Mouse (Mus musculus) intestine, embryonic 15.5 days (tissue): ENCODE results near the gene Ly86. TPM values are rescaled to one million over a fixed set of nuclear protein-coding genes. Genes with fewer than 3 reads are reported as not detected.

Source experiments
- ATAC-seq: fragments of 200-750 bp; cut with Nextera tagmentation; 2 replicates; pipeline ENCODE4 v1.8.0; 2017; ENCODE audit warnings: moderate TSS enrichment, moderate library complexity
- H3K27ac ChIP-seq: fragments of 300-500 bp; sonication (generic); 2 replicates; pipeline ENCODE4 v1.5.1; 2015; ENCODE audit warnings: mild to moderate bottlenecking, inconsistent platforms
- H3K27me3 ChIP-seq: fragments of 300-500 bp; sonication (generic); replicated peaks from 2 replicates; pipeline ENCODE4 v1.6.1; 2015; ENCODE audit warnings: inconsistent platforms
- H3K36me3 ChIP-seq: fragments of 300-500 bp; sonication (generic); 2 replicates; pipeline ENCODE4 v1.6.1; 2015; ENCODE audit warnings: inconsistent platforms
- H3K4me1 ChIP-seq: fragments of 300-500 bp; sonication (generic); replicated peaks from 2 replicates; pipeline ENCODE4 v1.6.1; 2015; ENCODE audit warnings: inconsistent platforms
- H3K4me2 ChIP-seq: fragments of 300-500 bp; sonication (generic); replicated peaks from 2 replicates; pipeline ENCODE4 v1.6.1; 2015; ENCODE audit warnings: mild to moderate bottlenecking, inconsistent platforms
- H3K4me3 ChIP-seq: fragments of 300-500 bp; sonication (generic); replicated peaks from 2 replicates; pipeline ENCODE4 v1.5.1; 2015; ENCODE audit warnings: inconsistent platforms
- H3K9ac ChIP-seq: fragments of 300-500 bp; sonication (generic); 2 replicates; pipeline ENCODE4 v1.6.1; 2015; ENCODE audit warnings: inconsistent platforms
- H3K9me3 ChIP-seq: fragments of 300-500 bp; sonication (generic); 2 replicates; pipeline ENCODE4 v1.6.1; 2016; ENCODE audit warnings: inconsistent platforms
- WGBS: fragments of 180-500 bp; shearing (Covaris S2); methylation state at CpG from one replicate; pipeline ENCODE4 v1.1.7; 2015; 5-methylcytosine and 5-hydroxymethylcytosine counted together
- polyA plus RNA-seq: library from polyadenylated mRNA; unstranded; fragments of >200 nt; fragmentation: Nextera tagmentation; extraction: Ambion mirVana; gene quantifications from 2 replicates; pipeline ENCODE4 v1.2.1, GENCODE M21; 2015

Ly86 gene
- polyA plus RNA-seq, 1 experiment from 2014 or later: 10.3 TPM

- no peaks in the 10 kb centered on the region for H3K27me3 ChIP-seq
- no peak overlapping the region for H3K4me3 ChIP-seq
- H3K9me3 ChIP-seq: no peaks in the 10 kb centered on the region
- no peak overlapping the region for H3K9ac ChIP-seq
- H3K36me3 ChIP-seq: no peaks in the 10 kb centered on the region
- 81% methylated on average over 4 of the region's 4 CpGs for WGBS
- ATAC-seq: no peak
- no peak overlapping the region for H3K27ac ChIP-seq
- H3K4me1 ChIP-seq: no peaks in the 10 kb centered on the region
- H3K4me2 ChIP-seq: no peak overlapping the region
Observed at GRCm38 (mm10) chr13:37330971-37331370, 14.0 kb upstream of the Ly86 start.

DNA sequence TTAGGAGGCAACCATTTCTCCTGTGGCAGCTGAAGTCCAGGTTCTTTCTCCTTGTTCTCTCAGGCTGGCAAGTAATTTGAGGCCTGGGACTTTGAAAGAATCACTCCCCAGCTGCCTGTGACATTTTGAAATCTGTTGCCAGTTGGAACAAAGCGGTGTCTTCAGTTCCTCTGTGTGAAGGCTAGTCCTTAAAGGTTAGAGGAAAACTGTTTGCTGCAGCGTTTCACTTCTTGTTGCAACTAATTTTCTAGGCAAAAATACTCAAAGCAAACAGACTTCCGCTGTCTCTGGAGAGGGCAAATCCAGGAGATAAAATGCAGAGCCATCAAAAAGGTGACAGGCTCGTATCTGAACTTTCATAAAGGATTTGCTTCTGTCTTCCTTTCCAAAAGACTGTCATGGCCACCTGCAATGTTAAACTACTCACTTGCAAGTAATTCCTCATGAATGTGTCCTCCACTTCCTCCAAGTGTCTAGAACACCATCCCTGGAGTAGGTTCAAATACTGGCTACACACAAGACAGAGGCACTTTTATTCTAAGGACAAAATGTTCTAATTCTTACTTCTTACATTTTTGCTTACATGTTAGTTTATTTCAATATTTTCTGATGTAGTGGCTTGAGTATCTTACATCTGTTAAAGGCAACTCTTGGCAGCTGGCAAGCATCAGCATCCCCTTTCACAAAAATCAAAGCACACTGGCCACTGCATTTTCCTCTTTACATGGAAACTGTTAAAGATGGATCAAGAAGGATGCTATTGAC is 12.0 kb upstream of the Ly86 start:
- Histone ChIP-seq H3K9me3 (no peaks in the 10 kb centered on the region), H3K4me2 (no peak overlapping the region), H3K4me3 (no peak overlapping the region), H3K27me3 (no peaks in the 10 kb centered on the region), H3K36me3 (no peaks in the 10 kb centered on the region), H3K27ac (no peak overlapping the region), H3K9ac (no peak overlapping the region), H3K4me1 (no peaks in the 10 kb centered on the region)
- no peak for ATAC-seq
- 77% methylated on average over 4 of the region's 4 CpGs for WGBS

GRCm38 (mm10) chr13:37333544-37333870 is 11.5 kb upstream of the Ly86 start:
- Histone ChIP-seq H3K27me3 (no peaks in the 10 kb centered on the region), H3K9me3 (no peaks in the 10 kb centered on the region), H3K4me3 (no peak overlapping the region), H3K4me1 (no peaks in the 10 kb centered on the region), H3K9ac (no peak overlapping the region), H3K27ac (no peak overlapping the region), H3K4me2 (no peak overlapping the region), H3K36me3 (no peaks in the 10 kb centered on the region)
- ATAC-seq: no peak
- 78% methylated on average over 1 of the region's 1 CpGs for WGBS

- H3K36me3 ChIP-seq: no peaks in the 10 kb centered on the region
- ATAC-seq: no peak
- H3K9ac ChIP-seq: no peak overlapping the region
- H3K4me3 ChIP-seq: no peak overlapping the region
- H3K27ac ChIP-seq: no peak overlapping the region
- no peaks in the 10 kb centered on the region for H3K27me3 ChIP-seq
- H3K4me1 ChIP-seq: no peaks in the 10 kb centered on the region
- 85% methylated on average over 4 of the region's 4 CpGs for WGBS
- H3K9me3 ChIP-seq: no peaks in the 10 kb centered on the region
- H3K4me2 ChIP-seq: no peak overlapping the region
Observed at GRCm38 (mm10) chr13:37337269-37337668, 7.7 kb upstream of the Ly86 start.

DNA sequence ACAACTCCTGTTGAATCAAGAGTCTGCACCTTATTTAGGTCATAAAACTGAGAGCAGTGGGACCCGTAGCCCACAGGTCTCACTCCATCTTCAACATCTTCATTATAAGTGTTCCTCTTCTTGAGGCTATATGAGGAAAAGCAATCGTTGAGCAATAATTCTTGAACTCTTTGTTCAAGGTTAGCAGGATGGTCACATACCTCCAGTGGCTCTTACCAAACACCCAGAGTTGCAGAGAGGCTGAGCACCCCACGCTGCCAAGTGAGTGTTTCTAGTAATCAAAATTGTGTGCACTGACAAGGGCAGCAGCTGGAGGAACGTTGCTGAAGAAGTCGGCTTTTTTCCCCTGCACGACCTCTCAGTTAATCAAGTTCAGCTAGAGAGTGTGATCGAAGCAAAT is 7.1 kb upstream of the Ly86 start:
- WGBS: 75% methylated on average over 7 of the region's 7 CpGs
- ATAC-seq: no peak
- H3K4me2 ChIP-seq: no peak overlapping the region
- no peaks in the 10 kb centered on the region for H3K9me3 ChIP-seq
- no peaks in the 10 kb centered on the region for H3K36me3 ChIP-seq
- no peaks in the 10 kb centered on the region for H3K27me3 ChIP-seq
- no peaks in the 10 kb centered on the region for H3K4me1 ChIP-seq
- H3K27ac ChIP-seq: no peak overlapping the region
- H3K4me3 ChIP-seq: no peak overlapping the region
- H3K9ac ChIP-seq: no peak overlapping the region

- Histone ChIP-seq H3K9me3 (no peaks in the 10 kb centered on the region), H3K9ac (no peak overlapping the region), H3K27me3 (no peaks in the 10 kb centered on the region), H3K4me2 (no peak overlapping the region), H3K27ac (no peak overlapping the region), H3K36me3 (no peaks in the 10 kb centered on the region), H3K4me1 (no peaks in the 10 kb centered on the region), H3K4me3 (no peak overlapping the region)
- no peak for ATAC-seq
- WGBS: 71% methylated on average over 1 of the region's 1 CpGs
Observed at GRCm38 (mm10) chr13:37342804-37343203, 2.2 kb upstream of the Ly86 start.

GRCm38 (mm10) chr13:37345823-37346222 is 815 bp downstream of the Ly86 start:
- Histone ChIP-seq H3K4me3 (no peak overlapping the region), H3K27me3 (no peaks in the 10 kb centered on the region), H3K27ac (no peak overlapping the region), H3K4me2 (no peak overlapping the region), H3K9me3 (no peaks in the 10 kb centered on the region), H3K36me3 (no peaks in the 10 kb centered on the region), H3K9ac (no peak overlapping the region), H3K4me1 (no peaks in the 10 kb centered on the region)
- WGBS: 92% methylated on average over 10 of the region's 10 CpGs
- no peak for ATAC-seq

- no peak for ATAC-seq
- 81% methylated on average over 8 of the region's 8 CpGs for WGBS
- no peaks in the 10 kb centered on the region for H3K4me1 ChIP-seq
- no peaks in the 10 kb centered on the region for H3K9me3 ChIP-seq
- H3K9ac ChIP-seq: no peak overlapping the region
- H3K27me3 ChIP-seq: no peaks in the 10 kb centered on the region
- H3K27ac ChIP-seq: no peak overlapping the region
- H3K4me3 ChIP-seq: no peak overlapping the region
- H3K4me2 ChIP-seq: no peak overlapping the region
- no peaks in the 10 kb centered on the region for H3K36me3 ChIP-seq
Observed at GRCm38 (mm10) chr13:37347871-37348595, 3.0 kb downstream of the Ly86 start.

- WGBS: 79% methylated on average over 5 of the region's 5 CpGs
- H3K9ac ChIP-seq: no peak overlapping the region
- ATAC-seq: no peak
Observed at GRCm38 (mm10) chr13:37349051-37349450, 4.0 kb downstream of the Ly86 start.

GRCm38 (mm10) chr13:37353016-37353415 is 8.0 kb downstream of the Ly86 start:
- no peak overlapping the region for H3K27ac ChIP-seq
- H3K36me3 ChIP-seq: no peaks in the 10 kb centered on the region
- WGBS: 74% methylated on average over 2 of the region's 2 CpGs
- no peak overlapping the region for H3K9ac ChIP-seq
- H3K4me1 ChIP-seq: no peaks in the 10 kb centered on the region
- H3K4me3 ChIP-seq: no peak overlapping the region
- H3K27me3 ChIP-seq: no peaks in the 10 kb centered on the region
- no peak overlapping the region for H3K4me2 ChIP-seq
- ATAC-seq: no peak
- no peaks in the 10 kb centered on the region for H3K9me3 ChIP-seq

More at GRCm38 (mm10) chr13:37349051-37349450, 4.0 kb downstream of the Ly86 start:
- Histone ChIP-seq H3K36me3 (no peaks in the 10 kb centered on the region), H3K9me3 (no peaks in the 10 kb centered on the region), H3K27me3 (no peaks in the 10 kb centered on the region), H3K4me2 (no peak overlapping the region), H3K4me1 (no peaks in the 10 kb centered on the region), H3K4me3 (no peak overlapping the region), H3K27ac (no peak overlapping the region)

- WGBS: 57% methylated on average over 4 of the region's 4 CpGs
- Histone ChIP-seq H3K27ac (no peak overlapping the region), H3K4me3 (no peak overlapping the region), H3K9ac (no peak overlapping the region), H3K36me3 (no peaks in the 10 kb centered on the region), H3K27me3 (no peaks in the 10 kb centered on the region), H3K9me3 (no peaks in the 10 kb centered on the region), H3K4me2 (no peak overlapping the region), H3K4me1 (no peaks in the 10 kb centered on the region)
- ATAC-seq: no peak
Observed at GRCm38 (mm10) chr13:37353868-37354267, 8.9 kb downstream of the Ly86 start.

GRCm38 (mm10) chr13:37354432-37354831 is 9.4 kb downstream of the Ly86 start:
- H3K4me1 ChIP-seq: no peaks in the 10 kb centered on the region
- no peak overlapping the region for H3K9ac ChIP-seq
- no peaks in the 10 kb centered on the region for H3K9me3 ChIP-seq
- no peak overlapping the region for H3K4me2 ChIP-seq
- H3K36me3 ChIP-seq: no peaks in the 10 kb centered on the region
- H3K27me3 ChIP-seq: no peaks in the 10 kb centered on the region
- whole genome bisulfite sequencing: 73% methylated on average over 4 of the region's 4 CpGs
- H3K4me3 ChIP-seq: no peak overlapping the region
- H3K27ac ChIP-seq: no peak overlapping the region
- ATAC-seq: no peak
